Comparison of ENCODE assay signal across 16 mouse cellular contexts in genomic region chr1:148924506-148924905, GRCm38 (mm10).
"Had no signal": no experiment of that assay in that cellular context is flagged by ENCODE, and none has a peak within 500 bp of the region (broad histone marks: within the 10 kb centered on the region; RNA-seq: fewer than 3 reads in every experiment).

No protein-coding gene starts in this region.

- H3K4me3 ChIP-seq: neural tube, embryonic 12.5 days; neural tube, embryonic 13.5 days; neural tube, embryonic 15.5 days; stomach, embryonic 15.5 days had no signal

- H3K27ac ChIP-seq: neural tube, embryonic 12.5 days; neural tube, embryonic 13.5 days; neural tube, embryonic 15.5 days; stomach, embryonic 15.5 days; stomach, postnatal 0 days had no signal

- H3K36me3 ChIP-seq: neural tube, embryonic 12.5 days; neural tube, embryonic 13.5 days; neural tube, embryonic 15.5 days; stomach, embryonic 15.5 days had no signal

- H3K4me1 ChIP-seq: neural tube, embryonic 12.5 days; neural tube, embryonic 13.5 days; neural tube, embryonic 15.5 days; stomach, embryonic 15.5 days had no signal

- H3K9me3 ChIP-seq: neural tube, embryonic 12.5 days; neural tube, embryonic 13.5 days; neural tube, embryonic 15.5 days; stomach, embryonic 15.5 days had no signal

- H3K27me3 ChIP-seq: neural tube, embryonic 12.5 days; neural tube, embryonic 13.5 days; neural tube, embryonic 15.5 days; stomach, embryonic 15.5 days had no signal

- DNase-seq: right cerebral cortex, adult 18-20 months; right cerebral cortex, postnatal 14 days; right cerebral cortex, postnatal 25 days; right cerebral cortex, postnatal 4 days; spleen, adult 18-20 months; thymus, adult 18-20 months; thymus, adult 2 months; thymus, postnatal 14 days; thymus, postnatal 25 days; thymus, postnatal 36 days; thymus, postnatal 4 days had no signal

- H3K9ac ChIP-seq: neural tube, embryonic 12.5 days; neural tube, embryonic 13.5 days; neural tube, embryonic 15.5 days; stomach, embryonic 15.5 days had no signal

- H3K4me2 ChIP-seq: neural tube, embryonic 12.5 days; neural tube, embryonic 13.5 days; neural tube, embryonic 15.5 days; stomach, embryonic 15.5 days had no signal
